In the genomic region with DNA sequence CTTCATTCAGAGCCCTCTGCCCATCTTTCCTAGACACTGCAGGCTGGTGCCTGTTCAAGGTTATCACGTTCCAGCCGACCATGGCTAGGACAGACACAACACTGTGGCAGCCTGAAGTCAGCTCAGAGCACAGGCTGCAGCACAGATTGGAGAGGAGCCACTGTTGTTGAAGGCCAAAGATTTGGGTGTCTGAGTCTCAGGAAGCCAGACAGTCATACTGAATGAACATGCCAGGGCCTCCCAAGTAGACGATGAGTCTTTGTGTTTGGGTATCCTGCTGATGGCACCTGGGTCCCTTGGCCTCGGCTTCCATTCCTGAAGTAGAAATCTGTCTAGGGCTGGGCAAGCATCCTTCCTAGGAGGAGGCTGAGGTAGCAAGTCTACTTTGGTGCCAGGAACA, we compare ENCODE assay signal across 16 mouse cellular contexts. TPM values are rescaled to one million over a fixed set of nuclear protein-coding genes. Genes with fewer than 3 reads are reported as not detected.
A peak's percentile ranks its signal among the peaks of the same experiment; 100 is the strongest.
DNase-seq lines count a peak whose midpoint lies in the region.
"Had no signal": no experiment of that assay in that cellular context is flagged by ENCODE, and none has a peak within 500 bp of the region (broad histone marks: within the 10 kb centered on the region; RNA-seq: fewer than 3 reads in every experiment).

No protein-coding gene starts in this region.

- intact Hi-C loops in left cerebral cortex, postnatal 4 days (cut with DNase I): no loop called here
- intact Hi-C loops in left cerebral cortex, postnatal 25 days (cut with DNase I): no loop called here

- DNase-seq in adrenal gland, postnatal 14 days: peak; percentile 52
- no peak for DNase-seq in adrenal gland, adult 8-10 months
- peak; percentile 43 to 50 for DNase-seq in cerebellum, postnatal 25 days
- DNase-seq in cerebellum, adult 11 months: no peak
- DNase-seq in left cerebral cortex, postnatal 4 days: peak; percentile 65
- no peak for DNase-seq in left cerebral cortex, postnatal 25 days (ENCODE audit: low spot score in 2 of 2)
- peak; percentile 34 for DNase-seq in testis, postnatal 14 days (ENCODE audit: low spot score)
- DNase-seq in testis, postnatal 10 days (ENCODE audit: low spot score): no peak
- DNase-seq: cerebellum, adult 8-10 months; gastrocnemius, postnatal 14 days; heart, adult 2 months; heart, postnatal 14 days; kidney, adult 11 months had no signal

RNA-seq across cellular contexts. Expression of gene Gm10277, which starts 45.0 kb away (rescaled TPM):
- not detected in 2 replicates for total RNA-seq in adrenal gland, postnatal 14 days (2021)
- not detected for total RNA-seq in adrenal gland, adult 8-10 months (2022)
- not detected for total RNA-seq in left cerebral cortex, postnatal 4 days (2021)
- not detected for total RNA-seq in left cerebral cortex, postnatal 25 days (2021)
- total RNA-seq: gastrocnemius, adult 18-20 months; gastrocnemius, postnatal 14 days; heart, adult 2 months; heart, postnatal 14 days; hematopoietic stem cell, adult 5-6 weeks; hindbrain, postnatal 0 days had no signal

Comparison
In these comparisons a context has a peak if more than half of its experiments do, and no peak if none do; other contexts are left out.
1. DNase-seq: peak in adrenal gland, postnatal 14 days (single experiment), cerebellum, postnatal 25 days (2 of 2), left cerebral cortex, postnatal 4 days (single experiment) and testis, postnatal 14 days (single experiment); none in adrenal gland, adult 8-10 months (single experiment), cerebellum, adult 11 months (single experiment), left cerebral cortex, postnatal 25 days (0 of 2) and testis, postnatal 10 days (single experiment).